Mouse (Mus musculus) thymus, adult 2 months (tissue): Measurements from ENCODE around the gene Phldb1. TPM values are rescaled to one million over a fixed set of nuclear protein-coding genes. Genes with fewer than 3 reads are reported as not detected.
A peak's percentile ranks its signal among the peaks of the same experiment; 100 is the strongest.

ENCODE experiments used
- DNase-seq: peaks from one replicate; pipeline ENCODE4 v3.0.0; 2021
- H3K27ac ChIP-seq: fragments of 200-500 bp; 2 replicates; pipeline ENCODE4 v1.5.1; 2012; ENCODE audit warnings: low read length, control low read depth; ENCODE audit not compliant: control insufficient read depth, insufficient read depth
- H3K27me3 ChIP-seq: fragments of 200-500 bp; 2 replicates; pipeline ENCODE4 v1.6.1; 2012; ENCODE audit warnings: mild to moderate bottlenecking, low read length, moderate library complexity, mixed read lengths; ENCODE audit not compliant: control insufficient read depth, insufficient read depth
- H3K36me3 ChIP-seq: fragments of 200-500 bp; 2 replicates; pipeline ENCODE4 v1.6.1; 2012; ENCODE audit warnings: mild to moderate bottlenecking, low read length, moderate library complexity; ENCODE audit not compliant: control insufficient read depth, insufficient read depth
- H3K4me1 ChIP-seq: fragments of 200-500 bp; replicated peaks from 2 replicates; pipeline ENCODE4 v1.6.1; 2012; ENCODE audit warnings: low read length; ENCODE audit not compliant: control insufficient read depth, insufficient read depth
- H3K4me3 ChIP-seq: fragments of 200-500 bp; 2 replicates; pipeline ENCODE4 v1.5.1; 2012; ENCODE audit warnings: mild to moderate bottlenecking, low read length, control low read depth, moderate library complexity; ENCODE audit not compliant: control insufficient read depth, insufficient read depth
- CTCF ChIP-seq: fragments of 200-500 bp; IDR thresholded peaks from 2 replicates; pipeline ENCODE4 v1.5.1; 2012; ENCODE audit warnings: mild to moderate bottlenecking, control low read depth, low read length, moderate library complexity, borderline replicate concordance; ENCODE audit not compliant: control insufficient read depth, poor library complexity, insufficient read depth; ENCODE audit errors: extremely low read depth
- POLR2A ChIP-seq: fragments of 200-500 bp; IDR thresholded peaks from 2 replicates; pipeline ENCODE4 v1.6.1; 2012; ENCODE audit warnings: mild to moderate bottlenecking, low read length, control low read depth, moderate library complexity; ENCODE audit not compliant: control insufficient read depth, poor library complexity, insufficient read depth; ENCODE audit errors: extremely low read depth
- WGBS: fragments of 180-500 bp; shearing (Covaris S2); methylation state at CpG from one replicate; pipeline ENCODE4 v1.1.7; 2018; 5-methylcytosine and 5-hydroxymethylcytosine counted together
- polyA plus RNA-seq: library from polyadenylated mRNA; depleted of rRNA; stranded (reverse); fragments of >200 nt; gene quantifications from 2 replicates; pipeline ENCODE4 v1.2.3, GENCODE M21; 2012

The Phldb1 gene
- polyA plus RNA-seq, 1 experiment, result 27.3 TPM

- H3K4me3 ChIP-seq, result no peak overlapping the region
- H3K27me3 ChIP-seq, result no peaks in the 10 kb centered on the region
- DNase-seq, result no peak
- no peak overlapping the region for H3K27ac ChIP-seq
- no peaks in the 10 kb centered on the region for H3K4me1 ChIP-seq
- H3K36me3 ChIP-seq, result no peaks in the 10 kb centered on the region
- 96% methylated on average over 5 of the region's 5 CpGs for WGBS
- TF ChIP-seq CTCF, result no peak
- TF ChIP-seq POLR2A, result no peak
Measured at GRCm38 (mm10) chr9:44671416-44671815, 63.6 kb downstream of the Phldb1 start.

GRCm38 (mm10) chr9:44663706-44664105 is 71.3 kb downstream of the Phldb1 start:
- WGBS, result 92% methylated on average over 6 of the region's 6 CpGs
- H3K27me3 ChIP-seq, result no peaks in the 10 kb centered on the region
- H3K4me1 ChIP-seq, result no peaks in the 10 kb centered on the region

GRCm38 (mm10) chr9:44655098-44656066 is 79.6 kb downstream of the Phldb1 start:
- Histone ChIP-seq H3K4me3 (peak overlapping the region; percentile 8; the same call in 1 of the 2 replicates), H3K27ac (no peak overlapping the region), H3K27me3 (no peaks in the 10 kb centered on the region), H3K36me3 (no peaks in the 10 kb centered on the region), H3K4me1 (peaks cover 3% of the 10 kb centered on the region; the same call in 1 of the 2 replicates)
- DNase-seq, result peak; percentile 49
- WGBS, result 38% methylated on average over 26 of the region's 26 CpGs
- no peak for TF ChIP-seq POLR2A
- peak; percentile 57; the same call in 1 of the 2 replicates for TF ChIP-seq CTCF

More at GRCm38 (mm10) chr9:44663706-44664105, 71.3 kb downstream of the Phldb1 start:
- no peaks in the 10 kb centered on the region for H3K36me3 ChIP-seq
- H3K27ac ChIP-seq, result no peak overlapping the region
- no peak for DNase-seq
- no peak overlapping the region for H3K4me3 ChIP-seq
- TF ChIP-seq CTCF (no peak), POLR2A (no peak)

- H3K27me3 ChIP-seq, result no peaks in the 10 kb centered on the region
- no peaks in the 10 kb centered on the region for H3K36me3 ChIP-seq
- peaks cover 18% of the 10 kb centered on the region for H3K4me1 ChIP-seq
- no peak overlapping the region for H3K4me3 ChIP-seq
- TF ChIP-seq CTCF (no peak), POLR2A (no peak)
- no peak for DNase-seq
- no peak overlapping the region for H3K27ac ChIP-seq
- 97% methylated on average over 4 of the region's 4 CpGs for WGBS
Measured at GRCm38 (mm10) chr9:44653896-44654295, 81.1 kb downstream of the Phldb1 start.

GRCm38 (mm10) chr9:44652027-44652426 is 83.0 kb downstream of the Phldb1 start:
- H3K36me3 ChIP-seq, result no peaks in the 10 kb centered on the region
- 25% methylated on average over 8 of the region's 8 CpGs for WGBS
- no peaks in the 10 kb centered on the region for H3K27me3 ChIP-seq
- H3K4me1 ChIP-seq, result peaks cover 30% of the 10 kb centered on the region
- TF ChIP-seq CTCF, result peak; percentile 90
- TF ChIP-seq POLR2A, result no peak
- DNase-seq, result peak; percentile 79
- H3K4me3 ChIP-seq, result no peak overlapping the region
- H3K27ac ChIP-seq, result no peak overlapping the region

- TF ChIP-seq CTCF (0 out of 2 replicates have a peak, but pooled peaks have one; percentile 32), POLR2A (no peak)
- Histone ChIP-seq H3K36me3 (no peaks in the 10 kb centered on the region), H3K4me1 (peaks cover 49% of the 10 kb centered on the region), H3K27me3 (no peaks in the 10 kb centered on the region), H3K27ac (peak overlapping the region; percentile 3; the same call in 1 of the 2 replicates), H3K4me3 (no peak overlapping the region)
- DNase-seq, result peak; percentile 44
- 12% methylated on average over 7 of the region's 7 CpGs for WGBS
Measured at GRCm38 (mm10) chr9:44648881-44649281, 86.1 kb downstream of the Phldb1 start.

- TF ChIP-seq POLR2A, result no peak
- TF ChIP-seq CTCF, result no peak
- 67% methylated on average over 4 of the region's 4 CpGs for WGBS
Measured at GRCm38 (mm10) chr9:44647656-44648055, 87.3 kb downstream of the Phldb1 start.

More at GRCm38 (mm10) chr9:44647656-44648055, 87.3 kb downstream of the Phldb1 start:
- Histone ChIP-seq H3K36me3 (no peaks in the 10 kb centered on the region), H3K4me3 (no peak overlapping the region), H3K27me3 (no peaks in the 10 kb centered on the region), H3K4me1 (peaks cover 49% of the 10 kb centered on the region), H3K27ac (no peak overlapping the region)
- no peak for DNase-seq
